Mouse (Mus musculus) cerebellum, adult 18-20 months (tissue): ENCODE data around the gene Lypla2.

Source experiments
- DNase-seq, 2 experiments: peaks; one replicate each; pipeline ENCODE4 v3.0.0; 2021

Gene Lypla2

DNA sequence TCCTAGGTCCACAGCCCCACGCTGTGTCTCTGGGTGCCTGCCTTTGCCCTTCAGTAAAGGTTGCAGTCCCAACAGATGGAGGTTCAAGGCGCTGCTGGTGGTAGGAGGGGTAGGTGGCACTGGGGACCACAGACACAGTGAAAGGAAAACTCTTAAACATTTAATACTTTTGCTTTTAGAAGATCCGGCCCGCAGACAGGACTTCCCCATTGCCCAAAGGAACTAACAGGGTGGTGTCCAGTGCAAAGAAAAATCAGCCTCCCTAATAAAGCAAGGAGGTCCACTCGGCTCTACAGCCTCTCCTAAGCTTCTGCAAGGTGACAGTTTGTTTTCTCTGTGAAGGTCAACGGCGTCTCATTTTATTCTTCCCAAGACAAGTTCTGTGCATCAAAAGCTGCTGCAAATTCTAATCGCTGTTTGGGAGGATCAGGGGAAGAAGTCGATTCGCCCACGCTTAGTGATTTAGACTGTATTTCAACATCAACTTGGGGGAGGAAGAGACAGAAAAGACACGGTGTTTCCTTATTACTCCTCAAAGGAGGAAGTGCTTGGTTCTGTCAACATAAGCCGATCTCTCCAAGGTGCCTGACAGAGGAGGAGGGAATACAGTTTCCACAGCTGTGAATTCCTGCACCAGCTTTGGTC, 53.7 kb downstream of the Lypla2 start:
- DNase-seq: no peak
